Mouse (Mus musculus) spleen, adult 2 months (tissue): ENCODE results near the gene Dop1a.
"Not testable (repeated sequence)": the region's sequence is repeated elsewhere in the genome, so short reads cannot be mapped to it uniquely, and the experiment has no call there.

Experiments
- CTCF ChIP-seq: fragments of 200-500 bp; IDR thresholded peaks from 2 replicates; pipeline ENCODE4 v1.5.1; 2011; ENCODE audit warnings: mild to moderate bottlenecking, inconsistent platforms; ENCODE audit not compliant: insufficient read depth, insufficient read length, insufficient replicate concordance; ENCODE audit errors: extremely low read depth
- POLR2A ChIP-seq: fragments of 200-500 bp; IDR thresholded peaks from 2 replicates; pipeline ENCODE4 v1.6.1; 2011; ENCODE audit warnings: low read depth, low read length, inconsistent platforms

GRCm38 (mm10) chr9:86596983-86597382, 130.0 kb downstream of the Dop1a start:
- TF ChIP-seq CTCF, POLR2A: not testable (repeated sequence)
